Mouse (Mus musculus) B cell, adult 62 days (primary cell): ENCODE results near the gene Olfr435. TPM values are rescaled to one million over a fixed set of nuclear protein-coding genes. Genes with fewer than 3 reads are reported as not detected.

Experiments used
- total RNA-seq: library from RNA; stranded (reverse); gene quantifications from 4 replicates; pipeline ENCODE4 v1.2.4, GENCODE M21; 2023

Olfr435 gene
- total RNA-seq: not detected in 4 replicates

DNA sequence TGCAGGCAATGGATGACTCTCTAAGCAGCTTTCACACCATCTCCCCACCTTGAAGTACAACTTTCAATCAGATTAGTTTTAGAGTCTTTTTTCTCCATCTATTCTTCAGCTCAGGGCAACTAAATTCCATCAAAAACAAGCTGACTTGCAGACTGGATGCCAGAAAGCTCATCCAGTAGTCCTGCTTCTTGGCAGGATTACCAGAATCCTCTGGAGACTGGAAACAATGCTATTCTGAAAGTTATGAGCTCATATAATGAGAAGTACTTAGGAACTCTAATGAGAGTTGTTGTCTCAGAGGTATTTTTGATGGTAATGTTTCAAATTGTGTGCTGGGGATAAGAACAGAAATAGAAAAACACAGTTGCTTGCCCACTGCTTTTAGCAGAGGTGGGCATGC is at the start of gene Olfr435:
Olfr435 (plus strand) TSS at position 366 of the 400 bp plus-strand sequence.

DNA sequence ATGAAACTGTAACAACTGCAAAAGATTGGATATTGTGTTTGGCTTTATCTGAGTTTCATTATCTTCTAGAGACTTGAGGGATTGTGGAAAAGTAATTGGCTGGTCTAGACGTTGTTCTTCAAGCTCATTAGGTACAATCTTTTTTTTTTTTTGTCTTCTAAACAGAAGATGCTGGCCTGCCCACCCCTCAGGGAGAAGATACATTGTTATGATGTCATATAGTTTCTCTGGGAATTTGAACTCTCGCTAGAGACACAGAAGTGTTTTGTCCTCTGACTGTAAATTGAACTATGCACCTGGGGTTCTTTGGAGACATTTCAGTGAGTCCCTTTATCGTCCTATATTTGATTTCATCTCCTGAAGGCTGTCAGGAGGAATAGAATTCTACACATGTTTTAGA is 34.0 kb upstream of the Olfr435 start, which contains the start of gene Olfr437:
Olfr437 (plus strand) TSS at position 301 of the 400 bp plus-strand sequence.

DNA sequence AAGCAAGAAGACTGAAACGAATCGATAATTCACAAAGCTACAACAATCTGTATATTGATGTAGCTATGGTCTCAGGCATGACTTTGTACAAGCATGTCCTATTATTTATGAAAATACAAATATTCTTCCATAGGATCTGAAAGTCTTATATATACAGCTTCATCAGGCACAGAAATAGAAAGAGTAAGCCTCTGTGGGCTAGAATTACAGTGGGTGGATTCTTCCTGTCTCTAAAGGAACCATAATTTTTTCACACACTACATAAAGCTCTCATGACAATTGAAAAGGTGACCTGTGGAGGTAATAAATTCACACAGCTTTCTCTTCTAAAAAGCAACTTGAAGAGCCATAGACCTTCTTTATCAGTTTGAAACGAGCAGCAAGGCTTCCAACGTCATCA is 25.1 kb upstream of the Olfr435 start, which contains the start of gene Olfr13:
Olfr13 (plus strand) TSS at position 301 of the 400 bp plus-strand sequence.

DNA sequence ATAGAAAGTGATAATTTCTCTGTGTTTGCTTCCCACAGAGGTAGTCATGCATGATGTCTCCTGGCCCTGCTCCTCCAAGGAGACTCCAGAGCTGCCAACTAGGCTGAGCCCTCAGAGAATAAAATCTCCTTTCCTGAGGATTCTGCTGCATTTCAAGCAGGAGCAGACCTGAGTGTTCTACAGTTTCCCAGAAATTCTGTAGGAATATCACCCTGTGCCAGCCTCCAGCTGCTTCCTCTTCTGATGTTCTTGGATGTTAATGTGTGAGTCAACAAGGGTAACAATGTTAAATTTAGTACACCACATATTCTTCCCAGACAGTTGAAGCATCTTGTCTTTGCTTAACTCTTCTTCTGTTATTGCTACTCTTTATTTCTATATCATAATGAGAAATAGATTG is 15.9 kb downstream of the Olfr435 start, which contains the start of gene Olfr434:
Olfr434 (plus strand) TSS at position 149 of the 400 bp plus-strand sequence.

DNA sequence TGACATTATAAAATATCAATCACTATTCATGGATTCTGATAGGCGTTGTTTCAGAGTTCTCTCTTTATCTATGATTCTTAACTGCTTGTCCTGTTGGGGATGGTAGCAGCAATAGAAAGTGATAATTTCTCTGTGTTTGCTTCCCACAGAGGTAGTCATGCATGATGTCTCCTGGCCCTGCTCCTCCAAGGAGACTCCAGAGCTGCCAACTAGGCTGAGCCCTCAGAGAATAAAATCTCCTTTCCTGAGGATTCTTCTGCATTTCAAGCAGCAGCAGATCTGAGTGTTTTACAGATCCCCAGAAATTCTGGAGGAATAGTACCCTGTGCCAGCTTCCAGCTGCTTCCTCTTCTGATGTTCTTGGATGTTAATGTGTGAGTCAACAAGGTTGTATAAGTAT is 34.3 kb downstream of the Olfr435 start, which contains the start of gene Olfr47:
Olfr47 (plus strand) TSS at position 275 of the 400 bp plus-strand sequence.

Other genes starting within 250 kb of the Olfr435 start
- gene Olfr444, start 248.1 kb upstream of the Olfr435 start, total RNA-seq: not detected in 4 replicates
- gene Olfr441, start 90.8 kb upstream of the Olfr435 start, total RNA-seq: not detected in 4 replicates
- gene Olfr237-ps1, start 50.6 kb upstream of the Olfr435 start, total RNA-seq: not detected in 4 replicates
- not detected in 4 replicates for gene Olfr437, start 33.9 kb upstream of the Olfr435 start, total RNA-seq
- gene Olfr13, start 25.0 kb upstream of the Olfr435 start, total RNA-seq: not detected in 4 replicates
- not detected in 4 replicates for gene Olfr434, start 15.9 kb downstream of the Olfr435 start, total RNA-seq
- gene Olfr47, start 34.4 kb downstream of the Olfr435 start, total RNA-seq: not detected in 4 replicates
- 0.19 to 1.0 TPM (median 0.39 TPM) in 3 of 4 replicates, not detected in the other for gene Arhgef5, start 68.4 kb downstream of the Olfr435 start, total RNA-seq
- 0.58 TPM in 1 of 4 replicates, not detected in the others for gene Nobox, start 112.4 kb downstream of the Olfr435 start, total RNA-seq